Mouse (Mus musculus): Measurements from ENCODE around the gene Sox15. TPM values are rescaled to one million over a fixed set of nuclear protein-coding genes. Genes with fewer than 3 reads are reported as not detected.
A peak's percentile ranks its signal among the peaks of the same experiment; 100 is the strongest.

The Sox15 gene
- polyA plus RNA-seq, 1 experiment from 2014 or later: not detected

GRCm38 (mm10) chr11:69682209-69682839 is 27.2 kb downstream of the Sox15 start:
- H3K4me1 ChIP-seq (ENCODE audit: control insufficient read depth, insufficient read depth, low read length): peaks cover 14% of the 10 kb centered on the region

GRCm38 (mm10) chr11:69682840-69683533 is 27.9 kb downstream of the Sox15 start:
- H3K27ac ChIP-seq (ENCODE audit: low read depth, low read length): peak overlapping the region; percentile 93
- no peak overlapping the region; the same call in 1 of the 2 replicates for H3K9ac ChIP-seq (replicated peaks; ENCODE audit: low read depth, low read length)
- H3K4me2 ChIP-seq (ENCODE audit: low read depth, low read length): peak overlapping the region; percentile 35; the same call in 1 of the 2 replicates
- peak; percentile 42; the same call in 1 of the 2 replicates for ATAC-seq (ENCODE audit: low read depth)
- H3K4me3 ChIP-seq (ENCODE audit: low read depth, low read length): peak overlapping the region; percentile 81
- H3K4me1 ChIP-seq (ENCODE audit: control insufficient read depth, insufficient read depth, low read length): peaks cover 14% of the 10 kb centered on the region
- H3K36me3 ChIP-seq (ENCODE audit: control insufficient read depth, insufficient read depth, low read length): peaks cover 8% of the 10 kb centered on the region; the same call in 1 of the 2 replicates
- H3K27me3 ChIP-seq (ENCODE audit: control insufficient read depth, insufficient read depth, low read length): no peaks in the 10 kb centered on the region
- no peaks in the 10 kb centered on the region for H3K9me3 ChIP-seq (ENCODE audit: control insufficient read depth, low read length)
- WGBS: 22% methylated on average over 12 of the region's 12 CpGs

More at GRCm38 (mm10) chr11:69682209-69682839, 27.2 kb downstream of the Sox15 start:
- no peaks in the 10 kb centered on the region for H3K9me3 ChIP-seq (ENCODE audit: control insufficient read depth, low read length)
- peak; percentile 3; the same call in 1 of the 2 replicates for ATAC-seq (ENCODE audit: low read depth)
- peak overlapping the region; percentile 81 for H3K4me3 ChIP-seq (ENCODE audit: low read depth, low read length)
- peak overlapping the region; percentile 93 for H3K27ac ChIP-seq (ENCODE audit: low read depth, low read length)
- 25% methylated on average over 24 of the region's 24 CpGs for WGBS
- peak overlapping the region; percentile 42 for H3K9ac ChIP-seq (replicated peaks; ENCODE audit: low read depth, low read length)
- peaks cover 12% of the 10 kb centered on the region; the same call in 1 of the 2 replicates for H3K36me3 ChIP-seq (ENCODE audit: control insufficient read depth, insufficient read depth, low read length)
- no peaks in the 10 kb centered on the region for H3K27me3 ChIP-seq (ENCODE audit: control insufficient read depth, insufficient read depth, low read length)
- H3K4me2 ChIP-seq (ENCODE audit: low read depth, low read length): peak overlapping the region; percentile 97

DNA sequence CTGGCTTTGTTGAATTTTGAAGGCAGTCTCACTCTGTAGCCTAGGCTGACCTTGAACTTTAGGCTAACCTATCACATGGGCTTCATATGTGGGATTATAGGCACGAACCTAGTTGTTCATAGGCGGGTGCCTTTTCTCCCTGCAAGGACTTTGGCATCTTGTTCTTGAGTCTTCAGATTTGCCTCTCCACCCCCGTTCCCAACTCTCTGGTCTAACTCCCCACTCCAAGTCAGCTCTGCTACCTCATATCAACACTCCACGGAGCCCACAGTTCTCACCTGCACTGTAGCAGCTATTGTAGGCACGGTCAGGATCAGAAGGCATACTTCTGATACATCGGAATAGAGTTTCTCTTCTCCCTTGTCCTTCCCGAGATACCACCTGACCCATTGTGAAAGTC is 28.5 kb downstream of the Sox15 start:
- Histone ChIP-seq H3K27ac (ENCODE audit: low read depth, low read length) (no peak overlapping the region; the same call in 1 of the 2 replicates), H3K36me3 (ENCODE audit: control insufficient read depth, insufficient read depth, low read length) (0 out of 2 replicates have a peak, but pooled peaks cover 2% of the 10 kb centered on the region), H3K9ac (replicated peaks; ENCODE audit: low read depth, low read length) (no peak overlapping the region), H3K4me1 (ENCODE audit: control insufficient read depth, insufficient read depth, low read length) (peaks cover 14% of the 10 kb centered on the region), H3K4me3 (ENCODE audit: low read depth, low read length) (no peak overlapping the region), H3K4me2 (ENCODE audit: low read depth, low read length) (no peak overlapping the region), H3K27me3 (ENCODE audit: control insufficient read depth, insufficient read depth, low read length) (no peaks in the 10 kb centered on the region), H3K9me3 (ENCODE audit: control insufficient read depth, low read length) (no peaks in the 10 kb centered on the region)
- no peak for ATAC-seq (ENCODE audit: low read depth)
- 85% methylated on average over 7 of the region's 7 CpGs for WGBS

DNA sequence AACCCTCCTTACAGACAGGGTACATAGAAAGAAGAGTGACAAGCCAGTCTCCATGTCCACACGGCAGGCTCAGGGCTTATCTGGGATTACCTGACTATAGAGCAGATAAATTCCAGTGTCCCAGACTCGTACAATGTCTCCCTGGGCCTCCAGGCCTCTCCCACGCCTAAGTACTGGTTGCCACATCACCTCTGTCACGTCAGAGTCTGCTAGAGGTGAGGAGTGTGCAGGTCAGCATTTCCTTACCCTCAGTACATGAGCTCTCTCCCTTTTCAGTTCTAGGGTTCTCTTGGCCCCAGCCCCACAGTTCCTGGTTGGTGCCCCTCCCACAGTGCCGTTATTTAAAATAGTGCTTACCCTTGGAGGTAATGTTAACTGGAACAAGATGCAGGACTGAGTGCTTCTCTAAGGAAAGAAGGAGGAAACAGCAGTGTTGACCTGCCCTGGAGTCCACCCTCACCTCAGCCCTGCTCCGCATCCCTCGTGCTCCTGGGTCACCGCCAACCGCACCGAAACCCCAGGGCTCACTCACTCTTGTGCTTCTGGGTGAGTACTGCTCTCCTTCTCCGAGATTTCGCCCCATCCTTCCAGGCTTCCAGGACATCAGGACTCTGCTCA is 29.1 kb downstream of the Sox15 start:
- no peak overlapping the region for H3K4me3 ChIP-seq (ENCODE audit: low read depth, low read length)
- WGBS: 90% methylated on average over 12 of the region's 12 CpGs
- H3K27me3 ChIP-seq (ENCODE audit: control insufficient read depth, insufficient read depth, low read length): no peaks in the 10 kb centered on the region
- no peak overlapping the region for H3K27ac ChIP-seq (ENCODE audit: low read depth, low read length)
- H3K36me3 ChIP-seq (ENCODE audit: control insufficient read depth, insufficient read depth, low read length): 0 out of 2 replicates have a peak, but pooled peaks cover under 1% of the 10 kb centered on the region
- H3K4me2 ChIP-seq (ENCODE audit: low read depth, low read length): no peak overlapping the region
- H3K4me1 ChIP-seq (ENCODE audit: control insufficient read depth, insufficient read depth, low read length): peaks cover 14% of the 10 kb centered on the region
- no peak for ATAC-seq (ENCODE audit: low read depth)
- H3K9ac ChIP-seq (replicated peaks; ENCODE audit: low read depth, low read length): no peak overlapping the region
- H3K9me3 ChIP-seq (ENCODE audit: control insufficient read depth, low read length): no peaks in the 10 kb centered on the region

DNA sequence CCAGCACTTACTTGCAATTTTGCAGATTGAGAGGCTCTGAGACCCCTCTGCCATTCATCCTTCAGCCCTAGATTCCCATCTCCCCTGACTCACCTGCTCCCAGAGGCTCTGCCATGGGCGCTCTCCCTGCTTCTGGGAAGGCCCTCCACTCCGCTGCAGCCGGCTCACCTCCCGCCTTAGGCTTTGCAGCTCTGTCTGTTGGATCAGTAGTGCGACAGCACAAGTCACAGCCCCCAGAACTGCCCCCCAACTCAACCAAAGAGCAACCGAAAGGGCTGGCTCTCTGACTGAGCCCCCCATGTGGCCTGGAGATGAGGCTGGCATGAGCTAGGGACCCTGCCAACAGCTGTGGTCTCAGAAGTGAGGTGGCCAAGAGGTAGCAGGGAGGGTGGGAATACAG is 29.8 kb downstream of the Sox15 start:
- Histone ChIP-seq H3K4me2 (ENCODE audit: low read depth, low read length) (no peak overlapping the region), H3K9ac (replicated peaks; ENCODE audit: low read depth, low read length) (no peak overlapping the region), H3K27ac (ENCODE audit: low read depth, low read length) (no peak overlapping the region), H3K27me3 (ENCODE audit: control insufficient read depth, insufficient read depth, low read length) (no peaks in the 10 kb centered on the region), H3K9me3 (ENCODE audit: control insufficient read depth, low read length) (no peaks in the 10 kb centered on the region), H3K4me1 (ENCODE audit: control insufficient read depth, insufficient read depth, low read length) (peaks cover 14% of the 10 kb centered on the region), H3K4me3 (ENCODE audit: low read depth, low read length) (no peak overlapping the region), H3K36me3 (ENCODE audit: control insufficient read depth, insufficient read depth, low read length) (no peaks in the 10 kb centered on the region)
- WGBS: 79% methylated on average over 6 of the region's 6 CpGs
- ATAC-seq (ENCODE audit: low read depth): no peak

GRCm38 (mm10) chr11:69685526-69686148 is 30.5 kb downstream of the Sox15 start, which contains the start of gene Tnfsf13:
Tnfsf13 (minus strand) TSS chr11:69685784.
- 60% methylated on average over 10 of the region's 10 CpGs for WGBS
- Histone ChIP-seq H3K27me3 (ENCODE audit: control insufficient read depth, insufficient read depth, low read length) (no peaks in the 10 kb centered on the region), H3K9me3 (ENCODE audit: control insufficient read depth, low read length) (no peaks in the 10 kb centered on the region), H3K27ac (ENCODE audit: low read depth, low read length) (0 out of 2 replicates have a peak within 1 kb of the TSS, but pooled peaks have one; percentile 39), H3K4me1 (ENCODE audit: control insufficient read depth, insufficient read depth, low read length) (peaks cover 9% of the 10 kb centered on the region), H3K9ac (replicated peaks; ENCODE audit: low read depth, low read length) (no peak within 1 kb of the TSS), H3K4me3 (ENCODE audit: low read depth, low read length) (no peak within 1 kb of the TSS), H3K36me3 (ENCODE audit: control insufficient read depth, insufficient read depth, low read length) (no peaks in the 10 kb centered on the region), H3K4me2 (ENCODE audit: low read depth, low read length) (no peak within 1 kb of the TSS)
- no peak for ATAC-seq (ENCODE audit: low read depth)

DNA sequence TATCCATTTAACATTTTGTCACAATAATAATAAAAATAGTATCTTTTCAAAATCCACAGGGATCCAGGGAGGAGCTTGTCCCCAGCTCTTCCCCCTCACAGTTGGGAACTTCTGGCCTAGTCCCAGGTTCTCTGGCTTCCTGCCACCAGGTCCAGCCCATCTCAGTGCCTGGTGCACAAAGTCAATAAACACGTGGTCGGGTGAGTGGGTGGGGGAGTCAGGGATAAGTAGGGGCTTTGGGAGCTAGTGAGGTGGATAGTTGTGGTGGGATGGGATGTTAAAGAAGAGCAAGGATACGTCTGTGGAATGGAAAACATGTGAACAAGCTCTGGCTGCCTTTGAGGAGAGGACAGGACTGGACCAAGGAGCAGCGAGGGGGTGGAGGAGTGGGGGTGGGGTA is 31.3 kb downstream of the Sox15 start:
- no peak overlapping the region for H3K4me2 ChIP-seq (ENCODE audit: low read depth, low read length)
- no peak overlapping the region for H3K4me3 ChIP-seq (ENCODE audit: low read depth, low read length)
- no peak for ATAC-seq (ENCODE audit: low read depth)
- H3K9me3 ChIP-seq (ENCODE audit: control insufficient read depth, low read length): no peaks in the 10 kb centered on the region
- no peaks in the 10 kb centered on the region for H3K36me3 ChIP-seq (ENCODE audit: control insufficient read depth, insufficient read depth, low read length)
- H3K9ac ChIP-seq (replicated peaks; ENCODE audit: low read depth, low read length): no peak overlapping the region
- H3K27ac ChIP-seq (ENCODE audit: low read depth, low read length): no peak overlapping the region
- no peaks in the 10 kb centered on the region for H3K27me3 ChIP-seq (ENCODE audit: control insufficient read depth, insufficient read depth, low read length)
- 0 out of 2 replicates have a peak, but pooled peaks cover 3% of the 10 kb centered on the region for H3K4me1 ChIP-seq (ENCODE audit: control insufficient read depth, insufficient read depth, low read length)
- 25% methylated on average over 4 of the region's 4 CpGs for WGBS

- 59% methylated on average over 5 of the region's 5 CpGs for WGBS
- no peaks in the 10 kb centered on the region for H3K27me3 ChIP-seq (ENCODE audit: control insufficient read depth, insufficient read depth, low read length)
- no peak overlapping the region for H3K27ac ChIP-seq (ENCODE audit: low read depth, low read length)
Measured at GRCm38 (mm10) chr11:69687061-69687460, 31.9 kb downstream of the Sox15 start.

More at GRCm38 (mm10) chr11:69687061-69687460, 31.9 kb downstream of the Sox15 start:
- no peak overlapping the region for H3K9ac ChIP-seq (replicated peaks; ENCODE audit: low read depth, low read length)
- H3K9me3 ChIP-seq (ENCODE audit: control insufficient read depth, low read length): no peaks in the 10 kb centered on the region
- ATAC-seq (ENCODE audit: low read depth): no peak
- no peaks in the 10 kb centered on the region for H3K36me3 ChIP-seq (ENCODE audit: control insufficient read depth, insufficient read depth, low read length)
- 0 out of 2 replicates have a peak, but pooled peaks cover 3% of the 10 kb centered on the region for H3K4me1 ChIP-seq (ENCODE audit: control insufficient read depth, insufficient read depth, low read length)
- H3K4me3 ChIP-seq (ENCODE audit: low read depth, low read length): no peak overlapping the region
- H3K4me2 ChIP-seq (ENCODE audit: low read depth, low read length): no peak overlapping the region
